Mouse (Mus musculus) layer of hippocampus, adult 11-12 months (tissue): Measurements from ENCODE around the gene Supt20.
"Not testable (repeated sequence)": the region's sequence is repeated elsewhere in the genome, so short reads cannot be mapped to it uniquely, and the experiment has no call there.

Source experiments
- DNase-seq: peaks from one replicate; pipeline ENCODE4 v3.0.0; 2022; ENCODE audit warnings: low spot score

The Supt20 gene

DNA sequence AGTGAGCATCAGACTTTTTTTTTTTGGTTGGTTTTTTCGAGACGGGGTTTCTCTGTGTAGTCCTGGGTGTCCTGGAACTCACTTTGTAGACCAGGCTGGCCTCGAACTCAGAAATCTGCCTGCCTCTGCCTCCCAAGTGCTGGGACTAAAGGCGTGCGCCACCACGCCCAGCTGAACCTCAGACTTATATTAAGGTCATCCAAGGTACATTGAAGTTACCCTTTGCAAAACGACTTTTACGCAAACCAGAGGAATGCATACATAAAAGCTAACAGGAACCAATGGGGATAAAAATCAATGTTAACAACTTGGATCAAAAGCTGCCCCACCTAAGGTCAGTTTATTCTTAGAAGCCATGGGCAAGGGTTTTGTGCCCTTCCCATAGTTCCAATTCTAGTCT is 11.5 kb downstream of the Supt20 start:
- not testable (repeated sequence) for DNase-seq

DNA sequence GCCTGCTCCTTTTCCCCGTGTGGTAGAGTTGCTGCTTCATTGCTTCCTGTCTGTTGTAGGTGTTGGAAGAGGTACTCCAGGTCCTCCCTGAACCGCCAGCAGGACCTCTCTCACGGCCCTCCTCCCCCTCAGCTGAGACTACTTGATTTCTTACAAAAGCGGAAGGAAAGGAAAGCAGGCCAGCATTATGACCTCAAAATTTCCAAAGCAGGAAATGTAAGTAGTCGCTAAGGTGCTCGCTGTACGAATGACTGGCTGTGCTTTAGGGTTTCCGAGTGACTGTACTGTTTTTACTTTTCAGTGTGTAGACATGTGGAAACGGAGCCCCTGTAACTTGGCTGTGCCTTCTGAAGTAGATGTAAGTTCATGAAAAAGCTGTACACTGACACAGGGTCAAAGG is 16.4 kb downstream of the Supt20 start:
- no peak for DNase-seq

DNA sequence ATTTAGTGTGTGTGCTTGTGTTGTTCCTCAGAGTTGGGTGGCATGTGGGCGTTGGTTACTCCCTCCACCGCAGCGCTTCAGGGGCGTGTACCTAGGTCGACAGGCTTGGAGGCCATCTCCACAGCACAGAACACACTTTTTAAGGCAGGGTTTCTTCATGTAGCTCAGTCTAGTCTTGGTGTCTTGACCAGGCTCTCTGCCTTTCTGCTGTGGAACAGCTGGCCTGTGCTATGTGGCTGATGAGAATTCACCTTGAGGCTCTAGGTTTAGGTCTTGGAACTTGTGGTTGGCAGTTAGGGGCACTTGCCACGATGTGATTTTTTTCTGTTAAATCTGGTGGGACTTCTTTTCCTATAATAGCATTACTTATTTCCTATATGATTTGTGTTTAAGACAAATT is 21.6 kb downstream of the Supt20 start, which contains the start of gene Gm21958:
Gene Gm21958, minus strand, starts transcription at position 101 of the 400 bp plus-strand sequence.
- no peak for DNase-seq

DNA sequence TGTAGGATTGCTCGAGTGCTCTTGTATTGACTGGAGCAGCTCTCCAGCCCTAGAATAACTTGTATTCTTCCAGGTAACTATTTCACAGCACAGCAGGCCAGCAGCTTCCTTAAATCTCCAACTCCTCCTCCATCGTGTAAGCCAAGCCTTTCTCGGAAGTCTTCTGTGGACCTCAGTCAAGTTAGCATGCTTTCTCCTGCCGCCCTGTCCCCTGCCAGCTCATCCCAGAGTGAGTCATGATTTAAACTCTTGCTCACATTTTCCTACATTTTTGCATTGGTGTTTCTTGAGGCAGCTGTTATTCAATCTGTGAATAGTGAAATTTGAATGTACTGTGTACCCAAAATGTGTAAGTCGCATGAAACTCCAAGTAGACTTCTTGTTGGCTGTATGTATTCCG is 22.9 kb downstream of the Supt20 start:
- no peak for DNase-seq

DNA sequence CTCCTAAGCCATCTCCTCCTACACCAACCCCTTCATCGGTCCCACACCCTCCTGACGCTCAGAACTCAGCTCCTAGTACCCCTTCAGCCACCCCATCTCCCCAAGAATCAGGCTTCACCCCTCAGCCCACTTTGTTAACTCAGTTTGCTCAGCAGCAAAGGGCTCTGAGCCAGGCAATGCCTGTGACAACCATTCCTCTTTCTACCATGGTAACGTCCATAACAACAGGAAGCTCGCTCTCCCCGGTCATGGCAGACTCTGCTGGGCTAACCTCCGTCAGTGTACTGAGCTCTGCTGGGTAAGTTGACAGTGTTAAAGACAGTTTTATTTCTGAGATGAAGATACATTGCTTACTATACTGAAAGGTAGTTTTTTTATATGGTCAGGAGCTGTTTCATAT is 24.7 kb downstream of the Supt20 start:
- no peak for DNase-seq

DNA sequence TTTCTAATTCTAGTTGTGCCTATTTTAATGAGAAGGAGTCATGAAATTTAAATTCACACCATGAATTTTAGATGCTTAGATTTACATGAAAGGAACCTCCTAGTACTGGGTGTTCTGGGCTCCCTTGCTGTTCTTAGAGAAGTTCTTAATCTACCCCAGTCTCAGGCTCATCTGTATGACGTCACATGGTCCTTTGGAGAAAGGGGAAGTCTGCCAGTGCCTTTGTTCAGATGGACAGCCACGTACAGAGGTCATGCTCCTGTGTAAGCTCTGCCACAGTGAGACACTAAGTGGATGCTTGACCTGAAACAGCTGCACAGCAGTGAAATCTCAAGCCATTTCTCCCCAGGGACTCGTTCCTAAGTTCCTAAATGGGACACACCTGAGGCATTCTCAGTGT is 26.3 kb downstream of the Supt20 start:
- peak; percentile 42 for DNase-seq

DNA sequence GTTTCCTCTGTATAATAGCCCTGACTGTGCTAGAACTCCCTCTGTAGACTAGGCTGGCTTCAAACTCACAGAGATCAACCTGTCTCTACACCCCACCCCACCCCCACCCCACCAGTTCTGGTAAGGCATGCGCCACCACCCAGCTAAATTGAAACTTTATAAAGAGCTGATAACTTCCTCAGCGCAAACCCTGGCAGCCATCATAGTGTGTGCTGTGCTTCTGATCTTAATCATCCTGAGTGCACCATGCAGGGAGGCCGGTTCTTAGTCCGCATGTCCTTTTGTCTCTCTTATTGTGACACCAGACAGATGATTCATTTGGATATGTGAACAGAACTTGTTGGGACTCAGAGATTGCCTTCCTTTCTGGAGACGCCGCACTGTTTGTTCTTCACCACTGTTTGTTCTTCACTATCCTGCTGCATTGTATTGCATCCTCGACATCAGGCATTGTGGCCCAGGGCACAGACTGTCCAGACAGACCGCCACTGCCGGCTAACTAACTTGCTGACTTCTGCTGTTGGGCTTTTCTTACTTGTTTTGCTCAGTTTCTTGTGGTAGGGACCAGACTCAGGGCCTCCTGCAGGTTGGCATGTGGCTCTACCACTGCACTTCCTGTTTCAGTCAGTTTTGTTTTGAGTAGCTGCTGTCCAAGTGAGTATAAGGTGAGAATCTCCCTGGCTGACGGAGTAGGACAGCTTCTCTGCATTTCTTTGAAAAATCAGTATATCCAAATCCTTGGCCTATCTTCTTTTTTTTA is 31.3 kb downstream of the Supt20 start:
- DNase-seq, result peak; percentile 32

- no peak for DNase-seq
Observed at GRCm38 (mm10) chr3:54725344-54725743, 32.7 kb downstream of the Supt20 start.

- DNase-seq, result no peak
Observed at GRCm38 (mm10) chr3:54727588-54727987, 35.0 kb downstream of the Supt20 start.

DNA sequence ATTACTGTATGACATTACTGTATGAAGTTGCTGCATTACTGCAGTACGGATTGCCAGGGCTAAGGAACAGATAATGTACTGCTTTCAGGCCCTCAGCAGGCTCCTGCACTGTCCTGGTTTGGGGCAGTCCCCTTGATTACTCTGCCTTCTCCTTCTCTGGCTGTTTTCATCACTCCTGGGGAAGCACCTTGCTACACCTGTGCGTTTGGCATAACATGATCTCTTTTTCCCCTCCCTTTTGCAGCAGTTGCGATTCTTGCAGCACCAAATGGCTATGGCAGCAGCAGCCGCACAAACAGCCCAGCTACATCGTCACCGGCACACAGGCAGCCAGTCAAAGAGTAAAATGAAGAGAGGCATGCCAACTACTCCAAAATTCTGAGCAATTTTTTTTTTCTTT is 35.5 kb downstream of the Supt20 start:
- no peak for DNase-seq

GRCm38 (mm10) chr3:54731626-54732150 is 39.1 kb downstream of the Supt20 start:
- DNase-seq, result no peak

GRCm38 (mm10) chr3:54732371-54732770 is 39.8 kb downstream of the Supt20 start:
- no peak for DNase-seq

GRCm38 (mm10) chr3:54734411-54735246 is 42.0 kb downstream of the Supt20 start:
- DNase-seq, result peak; percentile 89

GRCm38 (mm10) chr3:54735247-54736046 is 42.8 kb downstream of the Supt20 start, which contains the start of the genes Exosc8 and Alg5:
Gene Exosc8, minus strand, starts transcription at chr3:54735393.
Gene Alg5, plus strand, starts transcription at chr3:54735539.
- peak; percentile 91 for DNase-seq

GRCm38 (mm10) chr3:54736101-54736927 is 43.7 kb downstream of the Supt20 start:
- DNase-seq, result no peak

DNA sequence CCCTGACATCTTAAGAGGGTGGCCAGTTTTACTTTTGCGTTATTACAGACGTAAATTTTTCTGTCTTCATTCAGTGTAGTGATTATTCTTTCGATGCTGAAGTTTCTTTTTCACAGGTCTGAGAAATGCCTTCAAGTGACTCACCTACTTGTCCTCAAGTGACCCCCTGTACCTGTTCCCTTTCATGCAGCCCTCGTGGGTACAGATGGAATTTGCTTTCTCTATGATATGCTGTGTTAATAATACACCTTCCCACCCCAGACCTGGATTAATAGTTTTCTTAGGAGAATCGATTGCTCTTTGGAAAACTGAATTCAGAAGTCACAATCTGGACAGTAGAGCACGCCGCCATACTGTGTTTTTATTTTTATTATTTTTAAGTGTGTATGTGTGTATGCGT is 44.7 kb downstream of the Supt20 start:
- no peak for DNase-seq

DNA sequence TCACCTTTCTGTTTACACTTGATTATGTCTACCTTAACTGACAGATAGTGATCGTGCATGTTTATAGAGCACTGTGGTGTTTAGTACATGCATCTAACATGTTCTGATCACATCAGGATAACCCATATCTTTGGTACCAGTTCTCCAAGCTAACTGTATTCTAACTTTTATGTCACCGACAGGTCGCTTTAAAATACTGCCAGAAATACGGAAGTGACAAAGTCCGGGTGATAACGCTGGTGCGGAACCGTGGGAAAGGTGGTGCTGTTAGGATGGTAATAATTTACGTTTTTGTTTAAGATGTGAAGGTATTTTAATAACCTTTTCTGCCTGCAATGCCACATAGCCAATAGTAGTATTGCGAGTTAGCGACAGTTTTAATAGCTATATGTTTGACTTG is 49.4 kb downstream of the Supt20 start:
- DNase-seq, result no peak

- no peak for DNase-seq
Observed at GRCm38 (mm10) chr3:54745799-54746198, 53.2 kb downstream of the Supt20 start.

DNA sequence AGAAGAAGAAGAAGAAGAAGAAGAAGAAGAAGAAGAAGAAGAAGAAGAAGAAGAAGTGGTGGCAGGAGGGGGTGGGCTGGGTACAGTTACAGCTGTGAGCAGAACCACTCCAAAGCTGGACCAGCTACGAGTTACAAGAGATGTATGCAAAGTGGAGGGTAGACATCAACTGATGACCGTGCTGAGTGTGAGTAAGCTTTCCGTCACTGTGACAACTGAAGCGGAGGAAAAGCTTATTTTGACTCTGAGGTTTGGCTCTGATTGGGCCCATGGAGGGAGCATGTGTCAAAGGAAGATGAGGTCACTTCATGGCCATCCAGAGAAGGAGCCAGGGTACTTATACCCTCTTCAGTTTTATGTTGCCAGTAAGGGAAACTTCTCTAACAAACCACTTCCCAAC is 60.8 kb downstream of the Supt20 start:
- no peak for DNase-seq

DNA sequence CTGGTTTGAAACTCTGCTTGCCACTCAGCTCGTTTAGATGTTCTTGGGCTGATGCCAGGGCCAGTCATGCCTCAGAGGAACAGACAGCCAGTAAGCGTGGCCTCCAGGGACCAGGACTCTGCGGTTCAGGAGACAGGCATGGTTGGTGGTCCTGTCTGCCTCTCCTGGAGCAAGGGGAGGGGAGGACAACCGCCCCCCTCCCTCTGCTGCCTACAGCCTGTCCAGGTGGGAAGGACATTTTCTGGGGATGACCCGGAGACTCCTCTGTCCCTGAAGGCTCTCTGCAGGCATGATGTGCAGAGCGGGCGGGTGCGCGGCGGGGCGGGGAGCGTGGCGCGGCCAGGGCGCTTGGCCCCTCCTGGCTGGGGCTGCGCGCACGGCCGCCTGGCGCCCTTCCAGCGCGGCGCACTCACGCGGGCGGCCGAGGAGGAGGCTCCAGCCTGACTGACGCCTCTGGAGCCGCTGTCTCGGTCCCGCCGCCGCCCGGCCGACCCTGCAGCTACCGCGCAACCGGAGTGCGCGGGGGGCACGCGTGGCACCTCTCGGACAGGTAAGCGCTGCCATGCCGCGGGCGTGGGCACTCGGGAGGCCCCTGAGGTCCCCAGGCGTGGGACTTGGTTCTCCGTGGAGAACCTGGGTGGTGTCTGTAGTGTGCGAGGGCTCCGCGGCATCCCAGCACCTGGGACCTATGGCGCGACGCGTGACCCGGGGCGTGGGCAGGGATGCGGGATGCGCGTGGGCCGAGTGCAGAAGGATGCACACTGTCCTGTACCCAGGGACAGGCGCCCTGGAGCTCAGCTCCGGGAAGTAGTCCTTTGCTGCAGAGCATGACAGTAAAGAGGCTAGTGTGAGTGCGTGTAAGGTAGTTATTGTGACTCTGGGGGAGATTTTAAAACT is 62.8 kb downstream of the Supt20 start, which contains the start of gene Smad9:
Gene Smad9, plus strand, starts transcription at position 438 of the 897 bp plus-strand sequence.
- DNase-seq, result peak; percentile 57
